Mouse (Mus musculus) activated CD4-positive, CD25-positive, alpha-beta regulatory T cell, adult 4 months (primary cell): ENCODE measurements around the gene Lipe. TPM values are rescaled to one million over a fixed set of nuclear protein-coding genes. Genes with fewer than 3 reads are reported as not detected.

Source experiments
- ATAC-seq: one replicate; pipeline ENCODE4 v1.8.0; 2017
- polyA plus RNA-seq, 2 experiments: library from polyadenylated mRNA; unstranded; fragments of 100-300 nt; shearing (Covaris generic); gene quantifications; one replicate each; pipeline ENCODE4 v1.2.1; 2017

Lipe gene
- polyA plus RNA-seq, 2 experiments from 2014 or later = 8.5 to 10.7 TPM

- no peak for ATAC-seq
Observed at GRCm38 (mm10) chr7:25341000-25341784, 57.3 kb downstream of the Lipe start.

GRCm38 (mm10) chr7:25339329-25339728 lies 59.2 kb downstream of the Lipe start:
- no peak for ATAC-seq

- no peak for ATAC-seq
Observed at GRCm38 (mm10) chr7:25334472-25334871, 64.0 kb downstream of the Lipe start.

GRCm38 (mm10) chr7:25333596-25334307 lies 64.8 kb downstream of the Lipe start:
- no peak for ATAC-seq

Other genes with a start within 250 kb of the Lipe start
- 10 to 100 TPM; 19.1 to 25.3 TPM for gene Pou2f2, start 219.0 kb downstream of the Lipe start, polyA plus RNA-seq
- 10 to 100 TPM; 26.7 to 31.8 TPM for gene Dedd2, start 178.1 kb downstream of the Lipe start, polyA plus RNA-seq
- gene Zfp526, start 177.3 kb downstream of the Lipe start, polyA plus RNA-seq = 1 to 10 TPM; 2.6 to 4.0 TPM
- 1 to 10 TPM; 8.9 to 9.8 TPM for gene Gsk3a, start 160.9 kb downstream of the Lipe start, polyA plus RNA-seq
- gene Erf, start 147.9 kb downstream of the Lipe start, polyA plus RNA-seq = under 1 TPM; 0.28 to 0.38 TPM
- 10 to 100 TPM; 23.2 to 26.0 TPM for gene Cic, start 131.0 kb downstream of the Lipe start, polyA plus RNA-seq
- gene Pafah1b3, start 100.7 kb downstream of the Lipe start, polyA plus RNA-seq = 10 to 100 TPM; 16.8 to 30.7 TPM
- gene Prr19, start 97.3 kb downstream of the Lipe start, polyA plus RNA-seq = not detected
- not detected for gene Tmem145, start 92.6 kb downstream of the Lipe start, polyA plus RNA-seq
- under 1 TPM in 1 of 2 experiments, not detected in 1; 0.03 TPM for gene Megf8, start 81.5 kb downstream of the Lipe start, polyA plus RNA-seq
- not detected for gene Cnfn, start 29.0 kb downstream of the Lipe start, polyA plus RNA-seq
- gene Cxcl17, start 14.2 kb upstream of the Lipe start, polyA plus RNA-seq = not detected
- under 1 TPM in 1 of 2 experiments, not detected in 1; 0.33 TPM for gene Ceacam1, start 78.9 kb upstream of the Lipe start, polyA plus RNA-seq
- gene Ceacam2, start 141.1 kb upstream of the Lipe start, polyA plus RNA-seq = not detected
- gene Erich4, start 217.2 kb upstream of the Lipe start, polyA plus RNA-seq = not detected
- 10 to 100 TPM; 36.4 to 42.7 TPM for gene Dmac2, start 220.7 kb upstream of the Lipe start, polyA plus RNA-seq
- gene B3gnt8, start 227.9 kb upstream of the Lipe start, polyA plus RNA-seq = under 1 TPM; 0.21 to 0.79 TPM